Mouse (Mus musculus): ENCODE results near the gene Cpa5. TPM values are rescaled to one million over a fixed set of nuclear protein-coding genes. Genes with fewer than 3 reads are reported as not detected.

Cpa5 gene
- polyA plus RNA-seq, 1 experiment from 2014 or later: not detected

GRCm38 (mm10) chr6:30628152-30628551 lies 17.3 kb downstream of the Cpa5 start:
- H3K27me3 ChIP-seq (replicated peaks): no peaks in the 10 kb centered on the region
- H3K4me1 ChIP-seq: peaks cover 9% of the 10 kb centered on the region
- no peaks in the 10 kb centered on the region for H3K36me3 ChIP-seq (replicated peaks)
- ATAC-seq (replicated peaks): peak; percentile 82
- no peak overlapping the region for H3K4me3 ChIP-seq
- WGBS: 30% methylated on average over 6 of the region's 6 CpGs
- peak overlapping the region; percentile 68 for H3K27ac ChIP-seq
- H3K4me2 ChIP-seq: no peak overlapping the region
- no peak overlapping the region for H3K9ac ChIP-seq
- no peaks in the 10 kb centered on the region for H3K9me3 ChIP-seq

- H3K36me3 ChIP-seq (replicated peaks): no peaks in the 10 kb centered on the region
- H3K9ac ChIP-seq: no peak overlapping the region
- H3K4me1 ChIP-seq: peaks cover 9% of the 10 kb centered on the region
- WGBS: 97% methylated on average over 1 of the region's 1 CpGs
- H3K9me3 ChIP-seq: no peaks in the 10 kb centered on the region
- ATAC-seq (replicated peaks): no peak
- H3K4me2 ChIP-seq: no peak overlapping the region
- no peak overlapping the region for H3K27ac ChIP-seq
- H3K27me3 ChIP-seq (replicated peaks): no peaks in the 10 kb centered on the region
- no peak overlapping the region for H3K4me3 ChIP-seq
Measured at GRCm38 (mm10) chr6:30629989-30630388, 19.2 kb downstream of the Cpa5 start.

- no peak for ATAC-seq (replicated peaks)
- Histone ChIP-seq H3K4me1 (0 out of 2 replicates have a peak, but pooled peaks cover 5% of the 10 kb centered on the region), H3K36me3 (replicated peaks) (no peaks in the 10 kb centered on the region), H3K27ac (no peak overlapping the region), H3K4me3 (no peak overlapping the region), H3K27me3 (replicated peaks) (no peaks in the 10 kb centered on the region), H3K9ac (no peak overlapping the region), H3K4me2 (no peak overlapping the region), H3K9me3 (no peaks in the 10 kb centered on the region)
- 55% methylated on average over 8 of the region's 8 CpGs for WGBS
Measured at GRCm38 (mm10) chr6:30635361-30635862, 24.6 kb downstream of the Cpa5 start.

- H3K4me2 ChIP-seq: no peak overlapping the region
- no peaks in the 10 kb centered on the region for H3K9me3 ChIP-seq
- H3K9ac ChIP-seq: no peak overlapping the region
- H3K36me3 ChIP-seq (replicated peaks): no peaks in the 10 kb centered on the region
- 30% methylated on average over 4 of the region's 4 CpGs for WGBS
- H3K4me1 ChIP-seq: 0 out of 2 replicates have a peak, but pooled peaks cover 5% of the 10 kb centered on the region
- H3K4me3 ChIP-seq: no peak overlapping the region
- H3K27me3 ChIP-seq (replicated peaks): no peaks in the 10 kb centered on the region
- no peak overlapping the region for H3K27ac ChIP-seq
- ATAC-seq (replicated peaks): no peak
Measured at GRCm38 (mm10) chr6:30636186-30636842, 25.5 kb downstream of the Cpa5 start.

- Histone ChIP-seq H3K4me1 (0 out of 2 replicates have a peak, but pooled peaks cover 5% of the 10 kb centered on the region), H3K9ac (no peak within 1 kb of the TSS), H3K27me3 (replicated peaks) (no peaks in the 10 kb centered on the region), H3K4me2 (no peak within 1 kb of the TSS), H3K36me3 (replicated peaks) (no peaks in the 10 kb centered on the region), H3K9me3 (no peaks in the 10 kb centered on the region), H3K4me3 (no peak within 1 kb of the TSS), H3K27ac (no peak within 1 kb of the TSS)
- ATAC-seq (replicated peaks): no peak
- WGBS: 89% methylated on average over 5 of the region's 5 CpGs
Measured at GRCm38 (mm10) chr6:30638674-30639268, 28.0 kb downstream of the Cpa5 start, which contains the start of gene Cpa1. Gene Cpa1 (plus strand): TSS chr6:30639218.

DNA sequence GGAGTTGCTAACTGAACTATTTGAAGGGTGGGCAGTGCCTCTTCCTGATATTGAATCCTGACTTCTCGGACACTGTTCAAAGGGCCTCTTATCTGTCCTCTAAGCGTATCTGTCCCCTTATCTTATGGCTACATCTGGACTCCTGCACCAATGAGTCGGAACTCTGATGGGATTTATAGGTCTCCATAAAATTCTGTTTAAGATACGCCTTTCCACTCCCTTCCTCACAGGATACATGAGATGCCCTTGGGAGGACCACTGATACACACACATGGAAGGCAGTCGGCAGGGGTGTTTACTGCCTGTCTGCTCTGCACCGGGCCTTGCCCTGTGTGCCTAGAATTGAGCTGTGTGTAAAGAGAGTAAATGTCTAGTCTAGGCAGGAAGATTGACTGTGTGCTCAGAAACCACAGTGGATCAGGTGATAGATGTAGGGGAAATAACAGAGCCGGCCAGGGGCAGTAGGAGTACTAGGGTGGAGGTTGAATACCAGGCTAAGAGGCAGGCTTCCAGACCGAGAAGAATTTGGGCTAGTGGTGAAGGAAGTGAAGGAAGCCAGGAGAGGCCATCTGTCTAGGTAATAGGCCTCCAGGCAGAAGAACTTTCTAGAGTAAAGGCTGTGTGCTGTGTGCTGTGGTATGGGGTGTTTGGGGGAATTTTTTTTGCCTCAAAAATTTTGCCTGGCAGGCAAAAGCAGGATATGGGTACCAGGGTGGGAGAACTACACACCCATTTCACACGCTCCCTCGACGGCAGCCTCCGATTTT lies 33.1 kb downstream of the Cpa5 start:
- no peak overlapping the region for H3K27ac ChIP-seq
- ATAC-seq (replicated peaks): no peak
- 0 out of 2 replicates have a peak, but pooled peaks cover 3% of the 10 kb centered on the region for H3K4me1 ChIP-seq
- H3K36me3 ChIP-seq (replicated peaks): no peaks in the 10 kb centered on the region
- H3K4me2 ChIP-seq: no peak overlapping the region
- no peak overlapping the region for H3K4me3 ChIP-seq
- no peaks in the 10 kb centered on the region for H3K9me3 ChIP-seq
- 89% methylated on average over 12 of the region's 12 CpGs for WGBS
- no peaks in the 10 kb centered on the region for H3K27me3 ChIP-seq (replicated peaks)
- no peak overlapping the region for H3K9ac ChIP-seq

GRCm38 (mm10) chr6:30644462-30644861 lies 33.7 kb downstream of the Cpa5 start:
- no peaks in the 10 kb centered on the region for H3K9me3 ChIP-seq
- no peak overlapping the region for H3K27ac ChIP-seq
- no peaks in the 10 kb centered on the region for H3K36me3 ChIP-seq (replicated peaks)
- 41% methylated on average over 3 of the region's 3 CpGs for WGBS
- no peak overlapping the region for H3K4me2 ChIP-seq
- H3K4me1 ChIP-seq: 0 out of 2 replicates have a peak, but pooled peaks cover 3% of the 10 kb centered on the region
- H3K9ac ChIP-seq: no peak overlapping the region
- H3K27me3 ChIP-seq (replicated peaks): no peaks in the 10 kb centered on the region
- H3K4me3 ChIP-seq: no peak overlapping the region
- ATAC-seq (replicated peaks): no peak

DNA sequence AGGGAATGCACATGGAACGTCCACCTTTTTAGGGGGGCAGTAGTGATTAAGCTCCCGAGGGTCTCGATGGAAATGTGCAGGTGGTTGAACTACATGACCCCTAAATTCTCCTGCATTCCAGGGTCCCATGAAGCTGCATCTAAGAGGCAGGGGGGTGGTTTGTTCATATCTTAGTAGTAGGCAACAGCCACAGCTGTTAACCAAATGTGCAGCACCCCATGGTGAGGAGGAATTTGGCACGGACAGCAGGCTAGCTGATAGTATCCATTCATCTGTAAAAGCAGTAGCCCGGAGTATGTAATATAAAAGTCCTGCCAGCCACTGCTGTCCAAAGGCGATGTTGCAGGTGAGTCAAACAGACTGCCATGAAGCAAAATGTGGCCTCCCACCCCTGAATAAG lies 34.6 kb downstream of the Cpa5 start:
- no peak overlapping the region for H3K9ac ChIP-seq
- WGBS: 78% methylated on average over 6 of the region's 6 CpGs
- H3K9me3 ChIP-seq: no peaks in the 10 kb centered on the region
- H3K4me2 ChIP-seq: no peak overlapping the region
- no peak for ATAC-seq (replicated peaks)
- no peak overlapping the region for H3K27ac ChIP-seq
- H3K4me1 ChIP-seq: 0 out of 2 replicates have a peak, but pooled peaks cover 3% of the 10 kb centered on the region
- no peaks in the 10 kb centered on the region for H3K27me3 ChIP-seq (replicated peaks)
- H3K4me3 ChIP-seq: no peak overlapping the region
- H3K36me3 ChIP-seq (replicated peaks): no peaks in the 10 kb centered on the region

GRCm38 (mm10) chr6:30649651-30650296 lies 39.0 kb downstream of the Cpa5 start:
- no peak overlapping the region for H3K27ac ChIP-seq
- H3K4me2 ChIP-seq: no peak overlapping the region
- H3K4me1 ChIP-seq: peaks cover 23% of the 10 kb centered on the region
- 70% methylated on average over 11 of the region's 11 CpGs for WGBS
- no peaks in the 10 kb centered on the region for H3K36me3 ChIP-seq (replicated peaks)
- no peaks in the 10 kb centered on the region for H3K9me3 ChIP-seq
- no peak for ATAC-seq (replicated peaks)
- H3K4me3 ChIP-seq: no peak overlapping the region
- no peak overlapping the region for H3K9ac ChIP-seq
- H3K27me3 ChIP-seq (replicated peaks): no peaks in the 10 kb centered on the region

GRCm38 (mm10) chr6:30652425-30653188 lies 41.8 kb downstream of the Cpa5 start:
- Histone ChIP-seq H3K27ac (peak overlapping the region; percentile 80), H3K9ac (no peak overlapping the region), H3K4me1 (peaks cover 39% of the 10 kb centered on the region), H3K9me3 (no peaks in the 10 kb centered on the region), H3K27me3 (replicated peaks) (no peaks in the 10 kb centered on the region), H3K4me2 (no peak overlapping the region), H3K36me3 (replicated peaks) (no peaks in the 10 kb centered on the region), H3K4me3 (no peak overlapping the region)
- WGBS: 66% methylated on average over 9 of the region's 9 CpGs
- no peak for ATAC-seq (replicated peaks)

- whole genome bisulfite sequencing: 82% methylated on average over 6 of the region's 6 CpGs
- no peaks in the 10 kb centered on the region for H3K27me3 ChIP-seq (replicated peaks)
- no peaks in the 10 kb centered on the region for H3K9me3 ChIP-seq
- H3K4me2 ChIP-seq: no peak overlapping the region
- H3K4me3 ChIP-seq: no peak overlapping the region
- peak overlapping the region; percentile 80 for H3K27ac ChIP-seq
- peaks cover 39% of the 10 kb centered on the region for H3K4me1 ChIP-seq
- no peak for ATAC-seq (replicated peaks)
- H3K36me3 ChIP-seq (replicated peaks): no peaks in the 10 kb centered on the region
- no peak overlapping the region for H3K9ac ChIP-seq
Measured at GRCm38 (mm10) chr6:30653518-30653917, 42.7 kb downstream of the Cpa5 start.
